Mouse (Mus musculus) limb, embryonic 11.5 days (tissue): Measurements from ENCODE around the gene Golga1. TPM values are rescaled to one million over a fixed set of nuclear protein-coding genes. Genes with fewer than 3 reads are reported as not detected.
"Not testable (repeated sequence)": the region's sequence is repeated elsewhere in the genome, so short reads cannot be mapped to it uniquely, and the experiment has no call there.

Experiments
- ATAC-seq: fragments of 200-750 bp; cut with Nextera tagmentation; 2 replicates; pipeline ENCODE4 v1.8.0; 2017; ENCODE audit warnings: low read depth; ENCODE audit not compliant: insufficient number of reproducible peaks, low FRiP score, low TSS enrichment
- DNase-seq: peaks from one replicate; pipeline ENCODE4 v3.0.0-alpha.2; 2015; ENCODE audit warnings: low spot score
- H3K27ac ChIP-seq: fragments of 300-500 bp; sonication (generic); replicated peaks from 2 replicates; pipeline ENCODE4 v1.5.1; 2014; ENCODE audit warnings: low read depth, mild to moderate bottlenecking, low read length
- H3K27me3 ChIP-seq: fragments of 300-500 bp; sonication (generic); 2 replicates; pipeline ENCODE4 v1.6.1; 2014; ENCODE audit warnings: mild to moderate bottlenecking, low read length, mixed read lengths; ENCODE audit not compliant: control insufficient read depth, insufficient read depth
- H3K36me3 ChIP-seq: fragments of 300-500 bp; sonication (generic); 2 replicates; pipeline ENCODE4 v1.6.1; 2014; ENCODE audit warnings: mild to moderate bottlenecking, low read length, moderate library complexity, mixed read lengths; ENCODE audit not compliant: control insufficient read depth, insufficient read depth
- H3K4me1 ChIP-seq: fragments of 300-500 bp; sonication (generic); 2 replicates; pipeline ENCODE4 v1.6.1; 2014; ENCODE audit warnings: low read length, mixed read lengths; ENCODE audit not compliant: control insufficient read depth, insufficient read depth
- H3K4me2 ChIP-seq: fragments of 300-500 bp; sonication (generic); 2 replicates; pipeline ENCODE4 v1.6.1; 2014; ENCODE audit warnings: low read depth, mild to moderate bottlenecking, moderate library complexity; ENCODE audit not compliant: severe bottlenecking
- H3K4me3 ChIP-seq: fragments of 300-500 bp; sonication (generic); 2 replicates; pipeline ENCODE4 v1.5.1; 2014; ENCODE audit warnings: low read depth, low read length
- H3K9ac ChIP-seq: fragments of 300-500 bp; sonication (generic); 2 replicates; pipeline ENCODE4 v1.6.1; 2014; ENCODE audit warnings: mild to moderate bottlenecking, low read length
- H3K9me3 ChIP-seq: fragments of 300-500 bp; sonication (generic); 2 replicates; pipeline ENCODE4 v1.6.1; 2016; ENCODE audit warnings: low read length; ENCODE audit not compliant: control insufficient read depth
- WGBS: fragments of 180-500 bp; shearing (Covaris S2); extraction: QIAGEN DNeasy Blood & Tissue Kit; methylation state at CpG from one replicate; pipeline ENCODE4 v1.1.7; 2014; 5-methylcytosine and 5-hydroxymethylcytosine counted together
- polyA plus RNA-seq: library from polyadenylated mRNA; unstranded; fragments of >200 nt; fragmentation: Nextera tagmentation; extraction: Ambion mirVana; gene quantifications from 2 replicates; pipeline ENCODE4 v1.2.1, GENCODE M21; 2014

Golga1 gene
- 30.2 and 33.4 TPM in 2 replicates for polyA plus RNA-seq

- Histone ChIP-seq H3K36me3 (peaks cover 2% of the 10 kb centered on the region; the same call in 1 of the 2 replicates), H3K9ac (peak within 1 kb of the TSS; percentile 90), H3K27ac (peak within 1 kb of the TSS; percentile 84), H3K27me3 (no peaks in the 10 kb centered on the region), H3K9me3 (no peaks in the 10 kb centered on the region), H3K4me3 (peak within 1 kb of the TSS; percentile 83), H3K4me1 (peaks cover 2% of the 10 kb centered on the region; the same call in 1 of the 2 replicates), H3K4me2 (peak within 1 kb of the TSS; percentile 60)
- WGBS = under 1% methylated on average over 50 of the region's 50 CpGs
- peak; percentile 97 for ATAC-seq
- DNase-seq = peak; percentile 91
Measured at GRCm38 (mm10) chr2:39065400-39065987, at the start of gene Golga1. Gene Golga1 (minus strand): TSS chr2:39065541.

- ATAC-seq = no peak
- no peak for DNase-seq
- H3K36me3 ChIP-seq = 0 out of 2 replicates have a peak, but pooled peaks cover 2% of the 10 kb centered on the region
- WGBS = 93% methylated on average over 7 of the region's 7 CpGs
- H3K27me3 ChIP-seq = no peaks in the 10 kb centered on the region
- no peak overlapping the region for H3K9ac ChIP-seq
- no peaks in the 10 kb centered on the region for H3K9me3 ChIP-seq
- H3K4me2 ChIP-seq = no peak overlapping the region
- H3K4me1 ChIP-seq = no peaks in the 10 kb centered on the region
- H3K27ac ChIP-seq = no peak overlapping the region
- H3K4me3 ChIP-seq = no peak overlapping the region
Measured at GRCm38 (mm10) chr2:39114093-39114492, 48.8 kb upstream of the Golga1 start.

- Histone ChIP-seq H3K4me3 (no peak overlapping the region), H3K9ac (no peak overlapping the region), H3K27ac (no peak overlapping the region), H3K4me2 (no peak overlapping the region), H3K36me3 (peaks cover 4% of the 10 kb centered on the region; the same call in 1 of the 2 replicates), H3K4me1 (no peaks in the 10 kb centered on the region), H3K27me3 (no peaks in the 10 kb centered on the region), H3K9me3 (no peaks in the 10 kb centered on the region)
- no peak for DNase-seq
- ATAC-seq = no peak
Measured at GRCm38 (mm10) chr2:39110514-39110913, 45.2 kb upstream of the Golga1 start.

GRCm38 (mm10) chr2:39109712-39110111 is 44.4 kb upstream of the Golga1 start:
- H3K4me3 ChIP-seq, H3K4me2 ChIP-seq, H3K27me3 ChIP-seq, H3K4me1 ChIP-seq, H3K27ac ChIP-seq, H3K9me3 ChIP-seq, DNase-seq, H3K9ac ChIP-seq, H3K36me3 ChIP-seq, ATAC-seq: not testable (repeated sequence)

- not testable (repeated sequence) for H3K4me3 ChIP-seq, H3K9me3 ChIP-seq, H3K9ac ChIP-seq, H3K4me1 ChIP-seq, H3K27me3 ChIP-seq, DNase-seq, ATAC-seq, H3K36me3 ChIP-seq, H3K4me2 ChIP-seq, H3K27ac ChIP-seq
- WGBS = 97% methylated on average over 1 of the region's 1 CpGs
Measured at GRCm38 (mm10) chr2:39099951-39100350, 34.6 kb upstream of the Golga1 start.

GRCm38 (mm10) chr2:39097993-39098392 is 32.7 kb upstream of the Golga1 start:
- H3K4me1 ChIP-seq = no peaks in the 10 kb centered on the region
- ATAC-seq = no peak
- no peaks in the 10 kb centered on the region for H3K27me3 ChIP-seq
- no peak overlapping the region for H3K4me2 ChIP-seq
- no peak overlapping the region for H3K27ac ChIP-seq
- no peak for DNase-seq
- H3K4me3 ChIP-seq = no peak overlapping the region
- no peaks in the 10 kb centered on the region; the same call in 1 of the 2 replicates for H3K36me3 ChIP-seq
- no peaks in the 10 kb centered on the region for H3K9me3 ChIP-seq
- H3K9ac ChIP-seq = no peak overlapping the region

GRCm38 (mm10) chr2:39091966-39092365 is 26.6 kb upstream of the Golga1 start:
- peaks cover 2% of the 10 kb centered on the region; the same call in 1 of the 2 replicates for H3K36me3 ChIP-seq
- ATAC-seq (no peak), DNase-seq (no peak)
- no peak overlapping the region for H3K4me2 ChIP-seq
- H3K27me3 ChIP-seq = no peaks in the 10 kb centered on the region
- H3K9ac ChIP-seq = no peak overlapping the region
- H3K4me3 ChIP-seq = no peak overlapping the region
- H3K27ac ChIP-seq = no peak overlapping the region
- H3K9me3 ChIP-seq = no peaks in the 10 kb centered on the region
- H3K4me1 ChIP-seq = no peaks in the 10 kb centered on the region
- 80% methylated on average over 1 of the region's 1 CpGs for WGBS

- Histone ChIP-seq H3K4me1 (no peaks in the 10 kb centered on the region), H3K4me3 (no peak overlapping the region), H3K27me3 (no peaks in the 10 kb centered on the region), H3K36me3 (no peaks in the 10 kb centered on the region), H3K9me3 (no peaks in the 10 kb centered on the region), H3K27ac (no peak overlapping the region), H3K9ac (no peak overlapping the region), H3K4me2 (no peak overlapping the region)
- 93% methylated on average over 3 of the region's 3 CpGs for WGBS
- DNase-seq (no peak), ATAC-seq (no peak)
Measured at GRCm38 (mm10) chr2:39082706-39083105, 17.4 kb upstream of the Golga1 start.

- no peak overlapping the region for H3K27ac ChIP-seq
- no peak overlapping the region for H3K4me3 ChIP-seq
- no peak overlapping the region for H3K4me2 ChIP-seq
- H3K36me3 ChIP-seq = no peaks in the 10 kb centered on the region
- no peak overlapping the region for H3K9ac ChIP-seq
- H3K27me3 ChIP-seq = no peaks in the 10 kb centered on the region
- no peaks in the 10 kb centered on the region for H3K4me1 ChIP-seq
- no peaks in the 10 kb centered on the region for H3K9me3 ChIP-seq
- ATAC-seq (no peak), DNase-seq (no peak)
Measured at GRCm38 (mm10) chr2:39070666-39071065, 5.3 kb upstream of the Golga1 start.
